Mouse (Mus musculus) liver, postnatal 0 days (tissue): Measurements from ENCODE around the gene Ccdc185.

Source experiments
- CTCF ChIP-seq: sonication (generic); IDR thresholded peaks from 2 replicates; pipeline ENCODE4 v1.5.1; 2016; ENCODE audit warnings: antibody characterized with exemption, low read depth
- EP300 ChIP-seq: IDR thresholded peaks from 2 replicates; pipeline ENCODE4 v1.6.1; 2016; ENCODE audit warnings: antibody characterized with exemption, low read depth, mild to moderate bottlenecking

GRCm38 (mm10) chr1:182735891-182736290 is 13.1 kb downstream of the Ccdc185 start:
- TF ChIP-seq EP300 (no peak), CTCF (no peak)
